Mouse (Mus musculus): ENCODE measurements around the gene Ptprd. TPM values are rescaled to one million over a fixed set of nuclear protein-coding genes. Genes with fewer than 3 reads are reported as not detected.

The Ptprd gene
- polyA plus RNA-seq, 1 experiment from 2014 or later: 31.2 TPM

DNA sequence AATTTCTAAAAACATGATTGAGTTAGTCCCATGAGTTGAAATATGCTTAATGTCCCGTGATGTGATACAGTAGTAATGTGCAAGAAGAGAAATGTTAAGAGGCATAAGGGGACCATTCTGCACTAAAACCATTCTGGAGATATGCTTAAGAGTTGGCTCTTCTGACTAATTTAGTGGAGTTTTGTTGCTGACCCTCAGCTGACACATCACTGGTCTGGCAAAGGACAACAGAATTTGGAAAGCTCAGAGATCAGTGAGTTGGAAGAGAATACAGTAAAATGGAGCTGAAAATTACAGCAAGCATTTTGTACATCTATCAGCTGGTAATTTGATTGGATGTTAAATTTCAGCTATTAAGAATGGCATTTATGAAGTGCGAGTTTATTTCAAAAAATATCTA is 2248.8 kb downstream of the Ptprd start:
- H3K9ac ChIP-seq: no peak overlapping the region
- 66% methylated on average over 2 of the region's 2 CpGs for WGBS
- H3K4me2 ChIP-seq: no peak overlapping the region
- H3K4me1 ChIP-seq: no peaks in the 10 kb centered on the region
- no peak overlapping the region for H3K27ac ChIP-seq
- no peak overlapping the region for H3K4me3 ChIP-seq
- no peaks in the 10 kb centered on the region for H3K36me3 ChIP-seq
- no peaks in the 10 kb centered on the region for H3K9me3 ChIP-seq
- no peak for ATAC-seq (ENCODE audit: insufficient number of reproducible peaks, low FRiP score, low TSS enrichment, low read depth)
- H3K27me3 ChIP-seq: no peaks in the 10 kb centered on the region

DNA sequence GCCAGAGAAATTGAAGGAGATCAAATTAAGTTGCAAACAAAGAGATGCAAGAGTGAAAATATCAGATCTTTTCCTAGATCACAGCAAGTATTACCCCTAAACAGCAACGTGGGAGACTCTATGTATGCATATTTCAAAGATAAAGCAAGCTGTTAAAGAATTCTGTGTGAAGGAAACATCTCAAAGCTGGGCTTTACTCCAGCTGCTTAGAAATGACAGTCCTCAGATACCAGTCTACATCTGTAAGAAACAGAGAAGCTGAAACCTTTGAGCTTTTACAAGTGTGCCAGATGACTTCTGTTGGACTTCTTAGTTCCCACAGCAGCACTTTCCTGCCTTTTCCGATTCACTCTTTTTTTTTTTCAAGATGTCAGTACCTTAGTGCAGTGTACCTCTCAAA is 2249.9 kb downstream of the Ptprd start:
- no peaks in the 10 kb centered on the region for H3K36me3 ChIP-seq
- no peak overlapping the region for H3K27ac ChIP-seq
- no peaks in the 10 kb centered on the region for H3K27me3 ChIP-seq
- H3K9ac ChIP-seq: no peak overlapping the region
- no peak overlapping the region for H3K4me2 ChIP-seq
- H3K9me3 ChIP-seq: no peaks in the 10 kb centered on the region
- no peak overlapping the region for H3K4me3 ChIP-seq
- no peaks in the 10 kb centered on the region for H3K4me1 ChIP-seq
- WGBS: 49% methylated on average over 2 of the region's 2 CpGs
- no peak for ATAC-seq (ENCODE audit: insufficient number of reproducible peaks, low FRiP score, low TSS enrichment, low read depth)

DNA sequence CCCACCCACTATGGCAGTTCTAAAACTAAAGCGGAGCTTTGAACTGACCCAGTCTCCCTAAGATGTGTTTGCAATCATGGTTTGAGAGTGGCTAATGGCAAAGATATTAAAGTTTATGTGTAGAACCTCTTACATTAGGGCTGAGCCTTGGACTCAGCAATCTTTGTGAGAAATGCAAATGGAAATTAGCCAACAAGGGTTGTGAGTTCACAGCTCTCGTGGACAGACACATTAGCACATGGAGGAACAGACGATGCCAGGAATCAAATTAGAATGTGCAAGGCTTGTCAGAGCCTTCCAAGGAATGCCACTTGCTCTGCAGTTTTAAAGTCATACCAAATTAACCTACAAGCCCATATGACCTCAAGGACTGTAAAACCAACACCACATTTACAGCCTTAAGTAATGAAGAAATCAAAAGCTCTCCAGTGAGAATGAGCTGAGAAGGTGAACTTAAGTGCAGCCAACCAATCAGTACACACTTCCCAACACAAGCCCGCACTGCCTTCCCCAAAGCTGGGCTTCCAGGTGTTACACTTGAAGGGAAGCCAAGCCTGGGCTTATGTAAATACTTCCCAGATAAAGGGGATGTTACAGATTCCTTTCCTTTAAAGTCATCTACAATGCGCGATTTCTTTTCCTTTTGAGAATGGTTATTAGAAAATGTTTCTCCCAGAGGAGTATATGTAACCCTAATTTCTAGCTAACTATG is 2258.3 kb downstream of the Ptprd start:
- ATAC-seq (ENCODE audit: insufficient number of reproducible peaks, low FRiP score, low TSS enrichment, low read depth): peak; percentile 72; the same call in 1 of the 2 replicates
- Histone ChIP-seq H3K4me2 (no peak overlapping the region), H3K9ac (no peak overlapping the region), H3K9me3 (no peaks in the 10 kb centered on the region), H3K27me3 (no peaks in the 10 kb centered on the region), H3K27ac (no peak overlapping the region), H3K36me3 (0 out of 2 replicates have a peak, but pooled peaks cover 5% of the 10 kb centered on the region), H3K4me1 (no peaks in the 10 kb centered on the region; the same call in 1 of the 2 replicates), H3K4me3 (no peak overlapping the region)
- 37% methylated on average over 6 of the region's 6 CpGs for WGBS

DNA sequence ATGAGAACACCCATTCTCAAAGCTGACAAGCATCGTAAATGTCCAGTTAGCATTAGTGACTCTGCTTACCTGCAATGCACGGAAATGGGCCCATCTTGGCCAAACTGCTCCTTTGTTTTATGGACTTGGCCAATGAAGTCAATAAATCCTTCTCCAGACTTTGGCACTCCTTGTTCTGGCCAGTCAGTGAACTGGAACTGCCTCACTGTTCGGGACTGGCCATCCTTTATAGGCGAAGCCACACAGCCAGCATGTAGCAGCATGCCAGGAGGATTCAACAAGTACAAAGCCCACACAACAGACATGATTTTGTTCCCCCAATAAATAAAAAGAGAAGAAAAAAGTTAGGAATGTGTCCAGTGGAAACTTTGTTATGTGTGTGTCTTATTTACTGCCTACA is 2261.2 kb downstream of the Ptprd start:
- Histone ChIP-seq H3K4me2 (no peak overlapping the region), H3K27me3 (no peaks in the 10 kb centered on the region), H3K4me1 (no peaks in the 10 kb centered on the region; the same call in 1 of the 2 replicates), H3K27ac (no peak overlapping the region), H3K36me3 (peaks cover 7% of the 10 kb centered on the region; the same call in 1 of the 2 replicates), H3K4me3 (no peak overlapping the region), H3K9ac (no peak overlapping the region), H3K9me3 (no peaks in the 10 kb centered on the region)
- no peak for ATAC-seq (ENCODE audit: insufficient number of reproducible peaks, low FRiP score, low TSS enrichment, low read depth)
- 59% methylated on average over 4 of the region's 4 CpGs for WGBS

DNA sequence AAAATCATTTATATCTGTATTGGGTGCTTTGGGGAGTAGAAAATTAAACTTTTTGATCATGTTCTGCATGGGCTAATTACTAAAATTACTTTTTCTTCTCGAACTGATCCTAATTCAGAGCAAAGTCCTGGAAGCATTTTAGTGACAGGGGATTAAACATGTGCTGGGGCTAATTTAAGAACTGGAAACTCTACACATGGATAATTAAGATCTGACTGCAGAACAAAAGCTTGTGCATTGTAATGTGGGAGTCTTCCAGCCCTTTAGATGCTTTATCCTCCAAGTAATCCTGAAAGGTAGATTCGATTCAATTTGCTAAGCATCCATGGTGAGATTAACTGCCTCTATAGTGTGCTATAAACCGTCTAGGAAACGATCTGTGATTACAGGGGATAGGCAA is 2316.9 kb downstream of the Ptprd start:
- 39% methylated on average over 4 of the region's 4 CpGs for WGBS
- no peak for ATAC-seq (ENCODE audit: insufficient number of reproducible peaks, low FRiP score, low TSS enrichment, low read depth)
- no peaks in the 10 kb centered on the region for H3K36me3 ChIP-seq

More for the DNA sequence above, 2316.9 kb downstream of the Ptprd start:
- Histone ChIP-seq H3K4me3 (no peak overlapping the region), H3K27me3 (no peaks in the 10 kb centered on the region), H3K4me2 (no peak overlapping the region), H3K27ac (no peak overlapping the region), H3K4me1 (no peaks in the 10 kb centered on the region), H3K9ac (no peak overlapping the region), H3K9me3 (no peaks in the 10 kb centered on the region)

Small RNA genes lying within 50 kb of the gene (microRNA-seq; reads per million reads assigned to microRNA genes)
- gene Gm23159: not detected
